Mouse (Mus musculus) kidney, adult 18-20 months (tissue): Measurements from ENCODE around the gene Ftl1.
"Not testable (repeated sequence)": the region's sequence is repeated elsewhere in the genome, so short reads cannot be mapped to it uniquely, and the experiment has no call there.

ENCODE experiments used
- DNase-seq: peaks from one replicate; pipeline ENCODE4 v3.0.0; 2021

The Ftl1 gene

GRCm38 (mm10) chr7:45459564-45460140 is at the start of gene Ftl1:
Gene Ftl1 (minus strand): TSS chr7:45459884.
- peak; percentile 96 for DNase-seq

- no peak for DNase-seq
Observed at GRCm38 (mm10) chr7:45509181-45509882, 49.6 kb upstream of the Ftl1 start.

GRCm38 (mm10) chr7:45508561-45508960 is 48.9 kb upstream of the Ftl1 start:
- no peak for DNase-seq

GRCm38 (mm10) chr7:45507583-45507982 is 47.9 kb upstream of the Ftl1 start:
- peak; percentile 40 for DNase-seq

- DNase-seq = no peak
Observed at GRCm38 (mm10) chr7:45498427-45498826, 38.7 kb upstream of the Ftl1 start.

GRCm38 (mm10) chr7:45494548-45494947 is 34.9 kb upstream of the Ftl1 start:
- DNase-seq = no peak

- no peak for DNase-seq
Observed at GRCm38 (mm10) chr7:45492951-45493350, 33.3 kb upstream of the Ftl1 start.

- no peak for DNase-seq
Observed at GRCm38 (mm10) chr7:45492225-45492844, 32.7 kb upstream of the Ftl1 start.

GRCm38 (mm10) chr7:45491264-45491663 is 31.6 kb upstream of the Ftl1 start:
- peak; percentile 54 for DNase-seq

GRCm38 (mm10) chr7:45490822-45491221 is 31.1 kb upstream of the Ftl1 start:
- peak; percentile 18 for DNase-seq

GRCm38 (mm10) chr7:45489578-45489977 is 29.9 kb upstream of the Ftl1 start:
- no peak for DNase-seq

- peak; percentile 67 for DNase-seq
Observed at GRCm38 (mm10) chr7:45488293-45489204, 28.9 kb upstream of the Ftl1 start, which contains the start of gene Dhdh. Gene Dhdh (minus strand): TSS chr7:45488805.

- no peak for DNase-seq
Observed at GRCm38 (mm10) chr7:45487861-45488292, 28.2 kb upstream of the Ftl1 start.

GRCm38 (mm10) chr7:45486761-45487415 is 27.2 kb upstream of the Ftl1 start, which contains the start of gene Gm45808:
Gene Gm45808 (minus strand): TSS chr7:45486811.
- DNase-seq = no peak

- DNase-seq = no peak
Observed at GRCm38 (mm10) chr7:45486158-45486557, 26.5 kb upstream of the Ftl1 start.

GRCm38 (mm10) chr7:45484985-45485384 is 25.3 kb upstream of the Ftl1 start:
- DNase-seq = not testable (repeated sequence)

- no peak for DNase-seq
Observed at GRCm38 (mm10) chr7:45482166-45482565, 22.5 kb upstream of the Ftl1 start.

GRCm38 (mm10) chr7:45481374-45481927 is 21.8 kb upstream of the Ftl1 start, which contains the start of gene Tulp2:
Gene Tulp2 (plus strand): TSS chr7:45481877.
- peak; percentile 77 for DNase-seq

- not testable (repeated sequence) for DNase-seq
Observed at GRCm38 (mm10) chr7:45480310-45480709, 20.6 kb upstream of the Ftl1 start.

- no peak for DNase-seq
Observed at GRCm38 (mm10) chr7:45478774-45479173, 19.1 kb upstream of the Ftl1 start.

- peak; percentile 63 for DNase-seq
Observed at GRCm38 (mm10) chr7:45477003-45477402, 17.3 kb upstream of the Ftl1 start.

GRCm38 (mm10) chr7:45476453-45476852 is 16.8 kb upstream of the Ftl1 start:
- no peak for DNase-seq
